Mouse (Mus musculus): ENCODE measurements around the gene Nomo1. TPM values are rescaled to one million over a fixed set of nuclear protein-coding genes. Genes with fewer than 3 reads are reported as not detected.

The Nomo1 gene
- polyA plus RNA-seq, 1 experiment, result 53.1 TPM

GRCm38 (mm10) chr7:46110079-46110478 lies 76.6 kb downstream of the Nomo1 start:
- H3K27ac ChIP-seq (ENCODE audit: insufficient read depth, low read depth, low read length), result no peak overlapping the region
- H3K4me3 ChIP-seq (ENCODE audit: low read depth, low read length), result no peak overlapping the region
- 66% methylated on average over 3 of the region's 3 CpGs for WGBS

GRCm38 (mm10) chr7:46111212-46111817 lies 77.8 kb downstream of the Nomo1 start:
- H3K36me3 ChIP-seq (ENCODE audit: control insufficient read depth, insufficient read depth, low read length), result no peaks in the 10 kb centered on the region

More at GRCm38 (mm10) chr7:46110079-46110478, 76.6 kb downstream of the Nomo1 start:
- Histone ChIP-seq H3K36me3 (ENCODE audit: control insufficient read depth, insufficient read depth, low read length) (no peaks in the 10 kb centered on the region), H3K27me3 (ENCODE audit: control insufficient read depth, insufficient read depth, low read length) (no peaks in the 10 kb centered on the region; the same call in 1 of the 2 replicates), H3K4me1 (ENCODE audit: control insufficient read depth, insufficient read depth, insufficient read length, low read length) (no peaks in the 10 kb centered on the region)
- no peak for TF ChIP-seq CTCF (IDR thresholded peaks at IDR 0.05; ENCODE audit: extremely low read depth, insufficient read length, insufficient replicate concordance, low read depth, low read length)
- no peak for TF ChIP-seq POLR2A (IDR thresholded peaks at IDR 0.05; ENCODE audit: low read depth, low read length)

GRCm38 (mm10) chr7:46111938-46112337 lies 78.4 kb downstream of the Nomo1 start:
- no peak for TF ChIP-seq CTCF (IDR thresholded peaks at IDR 0.05; ENCODE audit: extremely low read depth, insufficient read length, insufficient replicate concordance, low read depth, low read length)
- H3K4me3 ChIP-seq (ENCODE audit: low read depth, low read length), result no peak overlapping the region
- H3K27me3 ChIP-seq (ENCODE audit: control insufficient read depth, insufficient read depth, low read length), result no peaks in the 10 kb centered on the region
- H3K36me3 ChIP-seq (ENCODE audit: control insufficient read depth, insufficient read depth, low read length), result no peaks in the 10 kb centered on the region
- no peak overlapping the region for H3K27ac ChIP-seq (ENCODE audit: insufficient read depth, low read depth, low read length)
- H3K4me1 ChIP-seq (ENCODE audit: control insufficient read depth, insufficient read depth, insufficient read length, low read length), result no peaks in the 10 kb centered on the region
- WGBS, result 72% methylated on average over 6 of the region's 6 CpGs

More at GRCm38 (mm10) chr7:46111212-46111817, 77.8 kb downstream of the Nomo1 start:
- WGBS, result 78% methylated on average over 15 of the region's 15 CpGs
- TF ChIP-seq POLR2A (IDR thresholded peaks at IDR 0.05; ENCODE audit: low read depth, low read length) (no peak), CTCF (IDR thresholded peaks at IDR 0.05; ENCODE audit: extremely low read depth, insufficient read length, insufficient replicate concordance, low read depth, low read length) (no peak)
- H3K27ac ChIP-seq (ENCODE audit: insufficient read depth, low read depth, low read length), result no peak overlapping the region
- no peak overlapping the region for H3K4me3 ChIP-seq (ENCODE audit: low read depth, low read length)
- H3K4me1 ChIP-seq (ENCODE audit: control insufficient read depth, insufficient read depth, insufficient read length, low read length), result no peaks in the 10 kb centered on the region
- H3K27me3 ChIP-seq (ENCODE audit: control insufficient read depth, insufficient read depth, low read length), result no peaks in the 10 kb centered on the region; the same call in 1 of the 2 replicates

- Histone ChIP-seq H3K36me3 (ENCODE audit: control insufficient read depth, insufficient read depth, low read length) (no peaks in the 10 kb centered on the region), H3K4me1 (ENCODE audit: control insufficient read depth, insufficient read depth, insufficient read length, low read length) (no peaks in the 10 kb centered on the region), H3K4me3 (ENCODE audit: low read depth, low read length) (no peak overlapping the region), H3K27ac (ENCODE audit: insufficient read depth, low read depth, low read length) (no peak overlapping the region), H3K27me3 (ENCODE audit: control insufficient read depth, insufficient read depth, low read length) (no peaks in the 10 kb centered on the region)
- WGBS, result 34% methylated on average over 3 of the region's 3 CpGs
- no peak for TF ChIP-seq CTCF (IDR thresholded peaks at IDR 0.05; ENCODE audit: extremely low read depth, insufficient read length, insufficient replicate concordance, low read depth, low read length)
- TF ChIP-seq POLR2A (IDR thresholded peaks at IDR 0.05; ENCODE audit: low read depth, low read length), result no peak
These were observed 79.9 kb downstream of the Nomo1 start for GRCm38 (mm10) chr7:46113435-46113834.

DNA sequence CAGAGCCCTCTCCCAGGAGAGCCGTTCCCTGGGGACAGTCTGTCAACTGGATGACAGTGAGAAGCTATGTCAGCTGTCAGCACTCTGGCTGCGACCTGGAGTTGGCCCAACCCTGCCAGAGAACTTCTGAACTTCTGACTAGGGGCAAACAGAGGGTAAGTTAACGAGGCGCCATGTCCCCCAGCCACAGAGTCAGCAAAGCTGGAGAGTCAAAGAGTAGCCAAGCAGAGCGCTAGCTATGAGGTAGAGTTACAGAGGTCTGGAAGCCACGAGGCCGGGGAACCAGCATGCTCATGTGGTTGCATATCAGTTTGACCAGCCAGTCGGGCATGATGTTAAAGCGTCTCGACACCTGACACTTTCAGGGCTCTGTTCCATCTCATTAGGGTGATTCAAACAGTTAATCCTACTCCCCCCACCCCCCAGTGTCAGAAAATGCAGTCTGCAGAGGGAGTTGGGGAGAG lies 82.7 kb downstream of the Nomo1 start:
- Histone ChIP-seq H3K36me3 (ENCODE audit: control insufficient read depth, insufficient read depth, low read length) (no peaks in the 10 kb centered on the region), H3K27ac (ENCODE audit: insufficient read depth, low read depth, low read length) (no peak overlapping the region), H3K4me3 (ENCODE audit: low read depth, low read length) (no peak overlapping the region), H3K27me3 (ENCODE audit: control insufficient read depth, insufficient read depth, low read length) (no peaks in the 10 kb centered on the region), H3K4me1 (ENCODE audit: control insufficient read depth, insufficient read depth, insufficient read length, low read length) (no peaks in the 10 kb centered on the region)
- WGBS, result 55% methylated on average over 10 of the region's 10 CpGs
- TF ChIP-seq POLR2A (IDR thresholded peaks at IDR 0.05; ENCODE audit: low read depth, low read length) (no peak), CTCF (IDR thresholded peaks at IDR 0.05; ENCODE audit: extremely low read depth, insufficient read length, insufficient replicate concordance, low read depth, low read length) (no peak)

- WGBS, result 93% methylated on average over 16 of the region's 16 CpGs
- TF ChIP-seq CTCF (IDR thresholded peaks at IDR 0.05; ENCODE audit: extremely low read depth, insufficient read length, insufficient replicate concordance, low read depth, low read length), result no peak
- no peak for TF ChIP-seq POLR2A (IDR thresholded peaks at IDR 0.05; ENCODE audit: low read depth, low read length)
- H3K27ac ChIP-seq (ENCODE audit: insufficient read depth, low read depth, low read length), result no peak overlapping the region
- no peaks in the 10 kb centered on the region for H3K4me1 ChIP-seq (ENCODE audit: control insufficient read depth, insufficient read depth, insufficient read length, low read length)
- no peaks in the 10 kb centered on the region for H3K27me3 ChIP-seq (ENCODE audit: control insufficient read depth, insufficient read depth, low read length)
- no peak overlapping the region for H3K4me3 ChIP-seq (ENCODE audit: low read depth, low read length)
- H3K36me3 ChIP-seq (ENCODE audit: control insufficient read depth, insufficient read depth, low read length), result no peaks in the 10 kb centered on the region
These were observed 83.5 kb downstream of the Nomo1 start for GRCm38 (mm10) chr7:46117035-46117434.

GRCm38 (mm10) chr7:46122964-46123363 lies 89.5 kb downstream of the Nomo1 start:
- H3K27ac ChIP-seq (ENCODE audit: insufficient read depth, low read depth, low read length), result no peak overlapping the region
- WGBS, result 8% methylated on average over 4 of the region's 4 CpGs

More at GRCm38 (mm10) chr7:46122964-46123363, 89.5 kb downstream of the Nomo1 start:
- Histone ChIP-seq H3K27me3 (ENCODE audit: control insufficient read depth, insufficient read depth, low read length) (no peaks in the 10 kb centered on the region), H3K4me1 (ENCODE audit: control insufficient read depth, insufficient read depth, insufficient read length, low read length) (no peaks in the 10 kb centered on the region), H3K36me3 (ENCODE audit: control insufficient read depth, insufficient read depth, low read length) (no peaks in the 10 kb centered on the region), H3K4me3 (ENCODE audit: low read depth, low read length) (no peak overlapping the region)
- TF ChIP-seq POLR2A (IDR thresholded peaks at IDR 0.05; ENCODE audit: low read depth, low read length) (no peak), CTCF (IDR thresholded peaks at IDR 0.05; ENCODE audit: extremely low read depth, insufficient read length, insufficient replicate concordance, low read depth, low read length) (no peak)

Measured in small intestine, adult 2 months (tissue).